Mouse (Mus musculus) megakaryocyte, embryonic 14.5 days (primary cell): ENCODE measurements around the gene Fbxo31.

Experiments used
- FLI1 ChIP-seq: IDR thresholded peaks from 2 replicates; pipeline ENCODE4 v1.6.1; 2012; ENCODE audit warnings: low read length, inconsistent platforms, mixed read lengths
- GATA1 ChIP-seq: IDR thresholded peaks from 3 replicates; pipeline ENCODE4 v1.6.1; 2012; ENCODE audit warnings: mixed read lengths, low read length, inconsistent platforms, borderline replicate concordance

DNA sequence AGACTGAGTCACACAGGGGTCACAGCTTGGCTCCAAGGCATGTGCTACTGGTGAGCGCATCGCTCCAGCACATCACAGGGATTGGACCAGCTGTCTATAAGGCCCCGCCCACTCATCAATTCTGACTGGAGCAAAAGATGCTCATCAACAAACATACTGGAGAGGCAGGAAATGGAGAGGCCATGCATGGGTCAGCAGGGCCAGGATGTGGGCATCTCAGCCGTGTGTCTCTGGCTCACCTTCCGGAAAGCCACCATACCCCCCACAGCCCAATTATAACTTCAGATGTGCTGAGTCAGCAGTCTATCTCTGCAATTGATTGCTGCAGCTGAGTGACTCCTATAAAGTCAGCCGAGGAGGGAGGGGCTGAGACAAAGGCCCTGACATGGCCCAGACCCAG, 10.3 kb downstream of the Fbxo31 start:
- TF ChIP-seq FLI1 (no peak), GATA1 (no peak)
